Mouse (Mus musculus) heart, adult 9 months (tissue): ENCODE data around the gene Mecom.

Experiments
- DNase-seq, 2 experiments: peaks; one replicate each; pipeline ENCODE4 v3.0.0; 2022; ENCODE audit warnings: low spot score in 2 of 2

Mecom gene

GRCm38 (mm10) chr3:29957365-29958236 is 590.2 kb downstream of the Mecom start:
- no peak for DNase-seq

- no peak for DNase-seq
Measured at GRCm38 (mm10) chr3:29953269-29953668, 594.5 kb downstream of the Mecom start.

- no peak for DNase-seq
Measured at GRCm38 (mm10) chr3:29950853-29951252, 597.0 kb downstream of the Mecom start.

GRCm38 (mm10) chr3:29903596-29904308 is 644.1 kb downstream of the Mecom start:
- no peak for DNase-seq
